26 mouse cellular contexts compared by ENCODE assay signal in the genomic region with DNA sequence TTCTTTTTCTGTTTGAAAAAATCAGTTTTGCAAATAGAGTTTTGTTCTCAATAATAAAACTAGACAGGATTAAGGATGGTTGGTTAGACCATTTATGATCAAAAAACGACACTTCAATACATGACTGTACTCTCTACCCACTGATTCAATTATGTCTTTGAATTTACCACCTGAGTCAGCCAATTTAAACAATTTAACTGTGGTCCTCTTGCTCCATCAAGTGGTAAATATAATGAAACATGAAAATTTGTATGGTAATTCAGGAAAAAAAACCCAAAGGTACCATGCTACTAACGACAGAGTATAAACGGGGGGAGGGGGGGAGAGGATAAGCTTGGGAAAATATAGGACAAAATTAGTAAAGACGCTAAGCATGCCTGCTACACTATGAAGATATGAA.
DNase-seq lines count a peak whose midpoint lies in the region; ATAC-seq and TF ChIP-seq lines count a peak whose summit lies in the region.
"Had no signal": no experiment of that assay in that cellular context is flagged by ENCODE, and none has a peak within 500 bp of the region (broad histone marks: within the 10 kb centered on the region; RNA-seq: fewer than 3 reads in every experiment).

No protein-coding gene starts in this region.

- ATAC-seq in forebrain, embryonic 14.5 days, result no peak
- no peak for ATAC-seq in forebrain, embryonic 16.5 days
- ATAC-seq in intestine, postnatal 0 days, result no peak
- ATAC-seq in intestine, embryonic 15.5 days, result no peak
- ATAC-seq in midbrain, postnatal 0 days (ENCODE audit: low FRiP score), result no peak
- ATAC-seq in stomach, postnatal 0 days (ENCODE audit: low FRiP score, low TSS enrichment), result no peak
- ATAC-seq in erythroid progenitor cell, adult 5-6 weeks (replicated peaks; ENCODE audit: low FRiP score, poor library complexity, severe bottlenecking), result no peak
- ATAC-seq: activated CD4-positive, CD25-positive, alpha-beta regulatory T cell, adult 4 months had no signal

- peak; percentile 46 for TF ChIP-seq CTCF in intestine, postnatal 0 days (IDR thresholded peaks at IDR 0.05; ENCODE audit: low read depth)
- TF ChIP-seq CTCF in midbrain, postnatal 0 days (IDR thresholded peaks at IDR 0.05), result peak; percentile 55
- peak; percentile 30 for TF ChIP-seq CTCF in stomach, postnatal 0 days (IDR thresholded peaks at IDR 0.05; ENCODE audit: low read depth)

- no peaks in the 10 kb centered on the region for H3K36me3 ChIP-seq in forebrain, embryonic 14.5 days (ENCODE audit: control insufficient read depth, insufficient read depth, low read length)
- H3K36me3 ChIP-seq in forebrain, embryonic 16.5 days (ENCODE audit: control insufficient read depth, insufficient read depth), result no peaks in the 10 kb centered on the region
- no peaks in the 10 kb centered on the region for H3K36me3 ChIP-seq in intestine, postnatal 0 days (ENCODE audit: control insufficient read depth, insufficient read depth)
- H3K36me3 ChIP-seq in intestine, embryonic 15.5 days, result no peaks in the 10 kb centered on the region
- no peaks in the 10 kb centered on the region for H3K36me3 ChIP-seq in midbrain, postnatal 0 days (ENCODE audit: insufficient read depth, low read length)
- no peaks in the 10 kb centered on the region for H3K36me3 ChIP-seq in midbrain, embryonic 10.5 days
- no peaks in the 10 kb centered on the region for H3K36me3 ChIP-seq in stomach, postnatal 0 days (ENCODE audit: control insufficient read depth, insufficient read depth, low read length)
- H3K36me3 ChIP-seq: embryonic facial prominence, embryonic 10.5 days; forebrain, embryonic 12.5 days; G1E; heart, embryonic 13.5 days; hindbrain, embryonic 15.5 days had no signal

- no peaks in the 10 kb centered on the region for H3K4me1 ChIP-seq in forebrain, embryonic 14.5 days (ENCODE audit: control insufficient read depth, insufficient read depth, low read length)
- no peaks in the 10 kb centered on the region for H3K4me1 ChIP-seq in forebrain, embryonic 16.5 days (replicated peaks; ENCODE audit: control insufficient read depth, insufficient read depth, low read length)
- H3K4me1 ChIP-seq in intestine, postnatal 0 days (replicated peaks; ENCODE audit: control insufficient read depth, insufficient read depth, low read length), result no peaks in the 10 kb centered on the region
- no peaks in the 10 kb centered on the region for H3K4me1 ChIP-seq in intestine, embryonic 15.5 days (replicated peaks)
- no peaks in the 10 kb centered on the region for H3K4me1 ChIP-seq in midbrain, postnatal 0 days (ENCODE audit: insufficient read depth, low read length)
- H3K4me1 ChIP-seq in midbrain, embryonic 10.5 days, result no peaks in the 10 kb centered on the region
- H3K4me1 ChIP-seq in stomach, postnatal 0 days (replicated peaks; ENCODE audit: control insufficient read depth, insufficient read depth), result no peaks in the 10 kb centered on the region
- H3K4me1 ChIP-seq: embryonic facial prominence, embryonic 10.5 days; forebrain, embryonic 12.5 days; heart, embryonic 13.5 days; hindbrain, embryonic 15.5 days had no signal

- no peaks in the 10 kb centered on the region for H3K27me3 ChIP-seq in forebrain, embryonic 14.5 days (replicated peaks; ENCODE audit: control insufficient read depth, insufficient read depth, low read length)
- H3K27me3 ChIP-seq in forebrain, embryonic 16.5 days (replicated peaks; ENCODE audit: control insufficient read depth, insufficient read depth, low read length), result no peaks in the 10 kb centered on the region
- H3K27me3 ChIP-seq in intestine, postnatal 0 days (replicated peaks; ENCODE audit: control insufficient read depth, insufficient read depth, low read length), result no peaks in the 10 kb centered on the region
- H3K27me3 ChIP-seq in intestine, embryonic 15.5 days (replicated peaks), result no peaks in the 10 kb centered on the region
- H3K27me3 ChIP-seq in midbrain, postnatal 0 days (ENCODE audit: insufficient read depth, low read length), result no peaks in the 10 kb centered on the region
- no peaks in the 10 kb centered on the region for H3K27me3 ChIP-seq in midbrain, embryonic 10.5 days (ENCODE audit: low read depth, poor library complexity, severe bottlenecking)
- H3K27me3 ChIP-seq in stomach, postnatal 0 days (ENCODE audit: control insufficient read depth, insufficient read depth, low read length), result no peaks in the 10 kb centered on the region
- H3K27me3 ChIP-seq: forebrain, embryonic 12.5 days; heart, embryonic 13.5 days; hindbrain, embryonic 15.5 days had no signal

- peak; percentile 39 for DNase-seq in forebrain, embryonic 14.5 days (ENCODE audit: low spot score)
- peak; percentile 31 for DNase-seq in midbrain, postnatal 0 days (ENCODE audit: low spot score)
- DNase-seq in midbrain, embryonic 10.5 days (ENCODE audit: low spot score), result no peak
- no peak for DNase-seq in stomach, postnatal 0 days (ENCODE audit: low spot score)
- DNase-seq: adrenal gland, adult 8-10 months; cerebellum, adult 9-10 months; gastrocnemius, postnatal 14 days; heart, adult 11 months; heart, postnatal 14 days; kidney, adult 11 months; lung, adult 18-20 months; lung, postnatal 10 days; right cerebral cortex, postnatal 25 days; thymus, postnatal 14 days had no signal

- H3K27ac ChIP-seq in forebrain, embryonic 14.5 days (ENCODE audit: low read depth, low read length), result no peak overlapping the region
- no peak overlapping the region for H3K27ac ChIP-seq in forebrain, embryonic 16.5 days (ENCODE audit: low read length)
- H3K27ac ChIP-seq in intestine, postnatal 0 days (ENCODE audit: low read depth, low read length), result no peak overlapping the region
- H3K27ac ChIP-seq in intestine, embryonic 15.5 days, result no peak overlapping the region
- H3K27ac ChIP-seq in midbrain, postnatal 0 days (ENCODE audit: low read depth, low read length), result no peak overlapping the region
- H3K27ac ChIP-seq in midbrain, embryonic 10.5 days (replicated peaks), result no peak overlapping the region
- no peak overlapping the region for H3K27ac ChIP-seq in stomach, postnatal 0 days (replicated peaks)
- H3K27ac ChIP-seq: embryonic facial prominence, embryonic 10.5 days; forebrain, embryonic 12.5 days; heart, embryonic 13.5 days; hindbrain, embryonic 15.5 days had no signal

- H3K9me3 ChIP-seq in forebrain, embryonic 14.5 days (replicated peaks; ENCODE audit: control insufficient read depth, low read length), result no peaks in the 10 kb centered on the region
- H3K9me3 ChIP-seq in forebrain, embryonic 16.5 days (ENCODE audit: control insufficient read depth, low read length), result no peaks in the 10 kb centered on the region
- no peaks in the 10 kb centered on the region for H3K9me3 ChIP-seq in intestine, postnatal 0 days (ENCODE audit: control insufficient read depth)
- no peaks in the 10 kb centered on the region for H3K9me3 ChIP-seq in intestine, embryonic 15.5 days
- H3K9me3 ChIP-seq in midbrain, postnatal 0 days (ENCODE audit: low read length), result no peaks in the 10 kb centered on the region
- no peaks in the 10 kb centered on the region for H3K9me3 ChIP-seq in midbrain, embryonic 10.5 days (replicated peaks)
- no peaks in the 10 kb centered on the region for H3K9me3 ChIP-seq in stomach, postnatal 0 days (ENCODE audit: control insufficient read depth, low read length)
- H3K9me3 ChIP-seq: embryonic facial prominence, embryonic 10.5 days; forebrain, embryonic 12.5 days; G1E; hindbrain, embryonic 15.5 days had no signal

- no peak overlapping the region for H3K4me3 ChIP-seq in forebrain, embryonic 14.5 days (ENCODE audit: low read depth, low read length)
- no peak overlapping the region for H3K4me3 ChIP-seq in forebrain, embryonic 16.5 days (replicated peaks; ENCODE audit: low read length)
- no peak overlapping the region for H3K4me3 ChIP-seq in intestine, postnatal 0 days (ENCODE audit: low read depth, low read length)
- no peak overlapping the region for H3K4me3 ChIP-seq in intestine, embryonic 15.5 days (replicated peaks)
- H3K4me3 ChIP-seq in midbrain, postnatal 0 days (ENCODE audit: low read depth, low read length), result no peak overlapping the region
- H3K4me3 ChIP-seq in midbrain, embryonic 10.5 days, result no peak overlapping the region
- no peak overlapping the region for H3K4me3 ChIP-seq in stomach, postnatal 0 days (ENCODE audit: low read depth, low read length)
- H3K4me3 ChIP-seq: embryonic facial prominence, embryonic 10.5 days; forebrain, embryonic 12.5 days; heart, embryonic 13.5 days; hindbrain, embryonic 15.5 days had no signal

- no peak overlapping the region for H3K9ac ChIP-seq in forebrain, embryonic 14.5 days (ENCODE audit: low read length)
- no peak overlapping the region for H3K9ac ChIP-seq in forebrain, embryonic 16.5 days (replicated peaks; ENCODE audit: low read depth, low read length)
- no peak overlapping the region for H3K9ac ChIP-seq in intestine, postnatal 0 days (ENCODE audit: low read depth, low read length)
- no peak overlapping the region for H3K9ac ChIP-seq in intestine, embryonic 15.5 days
- H3K9ac ChIP-seq in midbrain, postnatal 0 days (replicated peaks; ENCODE audit: low read length, poor library complexity, severe bottlenecking), result no peak overlapping the region
- no peak overlapping the region for H3K9ac ChIP-seq in stomach, postnatal 0 days (ENCODE audit: low read length)
- H3K9ac ChIP-seq: forebrain, embryonic 12.5 days; heart, embryonic 13.5 days; hindbrain, embryonic 15.5 days had no signal

- no peak overlapping the region for H3K4me2 ChIP-seq in forebrain, embryonic 14.5 days (ENCODE audit: low read length)
- H3K4me2 ChIP-seq in forebrain, embryonic 16.5 days (ENCODE audit: low read length), result no peak overlapping the region
- H3K4me2 ChIP-seq in intestine, postnatal 0 days (replicated peaks; ENCODE audit: low read depth), result no peak overlapping the region
- H3K4me2 ChIP-seq in intestine, embryonic 15.5 days (replicated peaks), result no peak overlapping the region
- H3K4me2 ChIP-seq in midbrain, postnatal 0 days (ENCODE audit: low read depth, low read length, poor library complexity, severe bottlenecking), result no peak overlapping the region
- H3K4me2 ChIP-seq in stomach, postnatal 0 days (replicated peaks; ENCODE audit: low read depth), result no peak overlapping the region
- H3K4me2 ChIP-seq: forebrain, embryonic 12.5 days; heart, embryonic 13.5 days; hindbrain, embryonic 15.5 days; liver, embryonic 11.5 days; midbrain, embryonic 11.5 days had no signal

- no peak for TF ChIP-seq EP300 in stomach, postnatal 0 days (optimal IDR thresholded peaks at IDR 0.05)

- WGBS in forebrain, embryonic 14.5 days, result 77% methylated on average over 4 of the region's 4 CpGs
- 67% methylated on average over 4 of the region's 4 CpGs for WGBS in forebrain, embryonic 16.5 days
- 67% methylated on average over 4 of the region's 4 CpGs for WGBS in intestine, postnatal 0 days
- 73% methylated on average over 4 of the region's 4 CpGs for WGBS in intestine, embryonic 15.5 days
- 66% methylated on average over 4 of the region's 4 CpGs for WGBS in midbrain, postnatal 0 days
- WGBS in midbrain, embryonic 10.5 days, result 84% methylated on average over 4 of the region's 4 CpGs
- WGBS in stomach, postnatal 0 days, result 70% methylated on average over 4 of the region's 4 CpGs

Comparison
In these comparisons a context has a peak if more than half of its experiments do, and no peak if none do; other contexts are left out.
1. DNase-seq: peak in forebrain, embryonic 14.5 days (single experiment) and midbrain, postnatal 0 days (single experiment); none in midbrain, embryonic 10.5 days (single experiment) and stomach, postnatal 0 days (single experiment).
2. Peak in every context shown above with its lines, with median percentiles within 50 percentile points of each other: CTCF ChIP-seq.